Mouse (Mus musculus) thymus, postnatal 0 days (tissue): Measurements from ENCODE around the gene Gucy2e. TPM values are rescaled to one million over a fixed set of nuclear protein-coding genes. Genes with fewer than 3 reads are reported as not detected.

ENCODE experiments used
- DNase-seq: peaks from one replicate; pipeline ENCODE4 v3.0.0-alpha.2; 2015; ENCODE audit warnings: low spot score
- polyA plus RNA-seq: library from polyadenylated mRNA; unstranded; fragments of >200 nt; fragmentation: Nextera tagmentation; extraction: Ambion mirVana; gene quantifications from 2 replicates; pipeline ENCODE4 v1.2.1, GENCODE M21; 2015

Gucy2e gene
- polyA plus RNA-seq = not detected in 2 replicates

- no peak for DNase-seq
Observed at GRCm38 (mm10) chr11:69236926-69237260, at the start of gene Gucy2e. TSS of gene Gucy2e (minus strand) at chr11:69237036.

GRCm38 (mm10) chr11:69277267-69277666, 40.4 kb upstream of the Gucy2e start:
- DNase-seq = no peak

GRCm38 (mm10) chr11:69276081-69276480, 39.2 kb upstream of the Gucy2e start:
- DNase-seq = no peak

- peak; percentile 35 for DNase-seq
Observed at GRCm38 (mm10) chr11:69275650-69276049, 38.8 kb upstream of the Gucy2e start.

GRCm38 (mm10) chr11:69272122-69272740, 35.4 kb upstream of the Gucy2e start:
- peak; percentile 77 for DNase-seq

GRCm38 (mm10) chr11:69269575-69269974, 32.7 kb upstream of the Gucy2e start:
- peak; percentile 72 for DNase-seq

GRCm38 (mm10) chr11:69268100-69268499, 31.3 kb upstream of the Gucy2e start:
- no peak for DNase-seq

GRCm38 (mm10) chr11:69267341-69267740, 30.5 kb upstream of the Gucy2e start:
- DNase-seq = peak; percentile 54

GRCm38 (mm10) chr11:69266253-69266652, 29.4 kb upstream of the Gucy2e start:
- peak; percentile 86 for DNase-seq

- no peak for DNase-seq
Observed at GRCm38 (mm10) chr11:69265410-69265809, 28.6 kb upstream of the Gucy2e start.

- no peak for DNase-seq
Observed at GRCm38 (mm10) chr11:69264276-69264675, 27.4 kb upstream of the Gucy2e start.

GRCm38 (mm10) chr11:69260111-69260510, 23.3 kb upstream of the Gucy2e start:
- DNase-seq = no peak

- peak; percentile 81 for DNase-seq
Observed at GRCm38 (mm10) chr11:69258287-69258686, 21.5 kb upstream of the Gucy2e start.

GRCm38 (mm10) chr11:69257807-69258206, 21.0 kb upstream of the Gucy2e start:
- peak; percentile 72 for DNase-seq

- DNase-seq = no peak
Observed at GRCm38 (mm10) chr11:69257072-69257471, 20.2 kb upstream of the Gucy2e start.

GRCm38 (mm10) chr11:69254808-69255207, 18.0 kb upstream of the Gucy2e start:
- DNase-seq = no peak

- no peak for DNase-seq
Observed at GRCm38 (mm10) chr11:69253131-69253530, 16.3 kb upstream of the Gucy2e start.

GRCm38 (mm10) chr11:69251953-69252352, 15.1 kb upstream of the Gucy2e start:
- DNase-seq = no peak

- peak; percentile 22 for DNase-seq
Observed at GRCm38 (mm10) chr11:69251135-69251842, 14.5 kb upstream of the Gucy2e start.

- no peak for DNase-seq
Observed at GRCm38 (mm10) chr11:69250106-69250505, 13.3 kb upstream of the Gucy2e start.

GRCm38 (mm10) chr11:69249131-69249530, 12.3 kb upstream of the Gucy2e start:
- DNase-seq = no peak

GRCm38 (mm10) chr11:69245643-69246042, 8.8 kb upstream of the Gucy2e start:
- DNase-seq = no peak

- peak; percentile 16 for DNase-seq
Observed at GRCm38 (mm10) chr11:69244911-69245310, 8.1 kb upstream of the Gucy2e start.
